Mouse (Mus musculus) A20 (cell line): ENCODE results near the gene Nvl.

Experiments
- DNase-seq: peaks from one replicate; pipeline ENCODE4 v3.0.0-alpha.2; 2011; ENCODE audit warnings: low read depth, low spot score

The Nvl gene

GRCm38 (mm10) chr1:181143950-181144836 is at the start of gene Nvl, which contains the start of gene Cnih4:
Gene Nvl, minus strand, starts transcription at chr1:181144204.
Gene Cnih4, plus strand, starts transcription at chr1:181144693.
- peak; percentile 96 for DNase-seq

DNA sequence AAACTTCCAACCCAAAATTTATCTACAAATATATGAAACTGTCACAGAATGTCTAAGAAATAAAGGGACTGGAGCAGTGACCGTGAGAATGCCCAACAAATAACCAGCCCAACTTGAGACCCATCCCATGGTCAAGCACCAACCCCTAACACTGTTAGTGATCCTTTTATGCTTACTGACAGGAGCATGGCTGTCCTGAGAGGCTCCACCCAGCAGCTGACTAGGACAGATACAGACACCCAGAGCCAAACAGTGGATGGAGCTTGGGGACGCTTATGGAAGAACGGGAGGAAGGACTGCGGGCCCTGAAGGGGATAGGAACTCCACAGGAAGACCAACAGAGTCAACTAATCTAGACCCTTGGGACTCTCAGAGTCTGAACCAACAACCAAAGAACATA is 44.9 kb upstream of the Nvl start:
- no peak for DNase-seq

GRCm38 (mm10) chr1:181170210-181170609 is 26.2 kb upstream of the Nvl start:
- DNase-seq: peak; percentile 84

DNA sequence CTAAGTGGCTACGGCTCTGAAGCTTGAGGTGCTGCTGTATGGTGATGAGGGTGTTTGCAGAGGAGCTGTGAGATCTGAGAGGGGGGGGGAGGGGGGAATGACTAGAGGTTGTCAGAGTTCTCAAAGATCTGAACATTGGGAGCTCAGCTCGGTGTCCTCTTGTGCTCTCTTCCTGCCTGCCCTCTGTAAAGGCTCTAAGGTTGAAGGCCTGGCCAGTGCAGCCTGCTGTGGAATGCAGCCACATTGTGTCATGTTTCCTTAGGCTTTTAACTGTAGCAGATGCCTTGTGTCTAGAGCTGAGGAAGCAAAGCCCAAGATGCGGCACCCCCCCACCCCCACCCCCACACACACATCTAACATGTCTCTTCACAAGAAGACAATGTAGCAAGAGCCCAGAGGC is 24.4 kb upstream of the Nvl start:
- DNase-seq: no peak

GRCm38 (mm10) chr1:181167816-181168215 is 23.8 kb upstream of the Nvl start:
- no peak for DNase-seq

- DNase-seq: no peak
Observed at GRCm38 (mm10) chr1:181151541-181151940, 7.5 kb upstream of the Nvl start.

- peak; percentile 92 for DNase-seq
Observed at GRCm38 (mm10) chr1:181150827-181151534, 7.0 kb upstream of the Nvl start.

DNA sequence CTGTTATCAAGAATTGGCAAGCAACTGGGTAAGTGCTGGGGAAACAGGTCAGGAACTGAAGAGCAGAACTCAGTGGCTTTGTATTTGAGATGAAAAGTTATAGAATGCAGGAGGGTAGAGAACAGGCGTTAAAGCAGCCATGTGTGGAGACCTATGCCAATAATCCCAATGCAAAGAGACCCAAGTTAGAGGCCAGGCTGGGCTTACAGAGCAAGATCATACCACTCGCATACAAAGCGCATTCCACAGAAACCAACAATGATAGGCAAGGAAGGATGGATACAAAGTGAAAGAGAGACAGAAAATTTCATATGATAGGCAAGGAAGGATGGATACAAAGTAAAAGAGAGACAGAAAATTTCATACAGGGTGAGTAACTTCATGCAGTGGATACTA is 6.4 kb upstream of the Nvl start:
- DNase-seq: no peak

- DNase-seq: no peak
Observed at GRCm38 (mm10) chr1:181149373-181150017, 5.5 kb upstream of the Nvl start.

DNA sequence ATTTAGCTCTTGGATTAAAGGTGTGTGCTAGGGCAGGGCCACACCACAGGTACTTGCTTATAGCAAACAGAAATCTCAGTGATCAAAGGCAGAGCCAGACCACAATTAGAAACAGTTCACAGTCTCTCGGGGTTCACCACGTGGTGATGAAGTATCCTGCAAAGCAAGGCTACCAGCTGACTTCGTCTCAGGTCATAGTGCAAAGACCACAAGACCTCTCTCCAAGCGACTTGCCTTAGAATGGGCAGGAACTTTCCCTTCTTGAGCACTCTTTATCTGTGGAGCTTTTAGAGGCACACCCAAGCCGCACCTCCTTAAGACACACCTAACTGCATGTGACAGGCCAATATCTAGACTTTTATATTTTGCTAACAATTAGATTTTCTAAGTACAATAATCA is 4.5 kb upstream of the Nvl start:
- DNase-seq: no peak

- DNase-seq: peak; percentile 41
Observed at GRCm38 (mm10) chr1:181146187-181146586, 2.2 kb upstream of the Nvl start.

GRCm38 (mm10) chr1:181144966-181145365 is 962 bp upstream of the Nvl start:
- peak; percentile 71 for DNase-seq

DNA sequence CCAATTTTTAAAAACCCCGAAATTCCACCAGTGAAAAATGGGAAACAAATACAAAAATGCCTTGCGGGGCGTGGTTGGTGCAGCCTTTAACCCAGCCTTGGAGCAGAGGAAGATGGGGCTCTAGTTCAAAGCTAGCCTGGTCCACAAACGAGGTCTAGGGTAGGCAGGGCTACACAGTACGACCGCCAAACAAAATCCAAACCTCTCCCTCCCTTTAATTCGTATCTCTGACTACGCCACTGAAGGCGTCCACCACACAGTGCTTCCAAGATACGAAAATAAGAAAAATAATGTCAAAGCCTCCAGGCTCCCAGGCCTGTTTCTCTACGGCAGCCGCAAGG is 425 bp downstream of the Nvl start:
- DNase-seq: no peak

DNA sequence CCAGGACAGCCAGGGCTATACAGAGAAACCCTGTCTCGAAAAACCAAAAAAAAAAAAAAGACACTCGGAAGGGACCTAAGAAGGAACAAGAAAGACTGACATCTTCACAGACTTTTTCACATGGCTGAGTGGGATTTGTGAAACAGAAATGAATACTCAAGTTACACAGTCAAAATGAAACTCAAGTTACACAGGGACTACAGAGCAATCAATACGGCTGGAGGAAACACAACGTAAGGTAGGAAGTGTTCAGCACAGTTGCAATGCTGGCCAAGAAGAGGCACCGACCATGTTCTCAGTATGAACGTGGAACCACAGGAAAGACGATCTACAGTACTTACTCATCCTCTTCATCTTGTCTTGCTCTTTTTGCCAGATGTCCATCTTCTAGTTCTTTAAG is 5.3 kb downstream of the Nvl start:
- DNase-seq: peak; percentile 80

GRCm38 (mm10) chr1:181131915-181132314 is 12.1 kb downstream of the Nvl start:
- DNase-seq: no peak

DNA sequence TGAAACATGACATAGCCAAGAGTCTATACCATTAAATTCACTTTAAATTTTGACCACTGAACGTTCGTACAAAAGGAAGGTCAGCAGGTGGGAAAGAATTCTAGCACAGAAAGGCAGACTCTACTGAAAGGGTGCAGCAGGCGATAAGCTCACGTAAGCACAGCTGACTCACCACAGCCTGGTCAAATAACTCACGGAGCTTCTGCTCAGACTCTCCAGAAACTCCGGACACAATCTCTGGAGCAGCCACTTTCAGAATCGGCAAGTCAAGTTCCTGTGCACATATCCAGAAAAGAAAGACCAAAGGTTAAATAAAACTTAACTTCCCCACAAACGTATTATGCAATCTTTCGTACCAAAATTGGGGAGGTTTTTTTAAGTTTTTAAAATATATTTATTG is 17.2 kb downstream of the Nvl start:
- no peak for DNase-seq

- no peak for DNase-seq
Observed at GRCm38 (mm10) chr1:181125916-181126315, 18.1 kb downstream of the Nvl start.

GRCm38 (mm10) chr1:181124145-181124544 is 19.9 kb downstream of the Nvl start:
- DNase-seq: no peak

- DNase-seq: no peak
Observed at GRCm38 (mm10) chr1:181117112-181117511, 26.9 kb downstream of the Nvl start.

DNA sequence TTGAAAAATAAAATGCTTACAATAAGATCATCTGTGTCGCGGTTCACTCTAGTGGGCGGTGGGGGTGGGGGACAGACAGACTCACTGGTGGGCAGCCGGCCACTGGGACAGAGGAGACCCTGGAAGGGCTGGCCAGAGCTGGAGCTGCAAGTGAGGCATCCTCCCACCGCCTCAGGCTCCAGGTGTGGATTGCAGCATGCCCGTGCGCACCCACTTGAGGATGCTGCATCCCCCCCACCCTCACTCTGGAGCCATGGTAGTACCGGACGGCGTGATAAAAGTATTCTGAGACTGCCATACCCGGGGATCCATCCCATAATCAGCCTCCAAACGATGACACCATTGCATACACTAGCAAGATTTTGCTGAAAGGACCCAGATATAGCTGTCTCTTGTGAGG is 54.0 kb downstream of the Nvl start:
- DNase-seq: no peak

DNA sequence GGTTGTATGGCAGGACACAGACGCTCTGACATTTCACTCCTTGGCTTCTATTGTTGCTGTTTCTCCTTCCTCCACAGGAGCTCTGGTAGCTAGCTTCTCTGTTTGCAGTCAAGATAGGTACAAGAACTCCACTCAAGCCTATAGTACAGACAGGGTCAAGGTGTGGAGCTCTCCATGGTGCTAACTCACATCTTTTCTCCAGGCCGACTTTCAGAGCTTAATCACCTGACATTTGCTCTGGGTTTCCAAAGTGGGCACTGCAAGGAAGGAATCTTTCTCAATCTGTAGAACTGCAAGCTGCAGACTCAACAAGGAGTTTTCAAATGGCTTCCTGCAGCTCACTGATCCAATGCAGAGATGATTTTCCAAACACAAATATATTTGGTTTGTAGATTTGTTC is 60.0 kb downstream of the Nvl start:
- DNase-seq: no peak

DNA sequence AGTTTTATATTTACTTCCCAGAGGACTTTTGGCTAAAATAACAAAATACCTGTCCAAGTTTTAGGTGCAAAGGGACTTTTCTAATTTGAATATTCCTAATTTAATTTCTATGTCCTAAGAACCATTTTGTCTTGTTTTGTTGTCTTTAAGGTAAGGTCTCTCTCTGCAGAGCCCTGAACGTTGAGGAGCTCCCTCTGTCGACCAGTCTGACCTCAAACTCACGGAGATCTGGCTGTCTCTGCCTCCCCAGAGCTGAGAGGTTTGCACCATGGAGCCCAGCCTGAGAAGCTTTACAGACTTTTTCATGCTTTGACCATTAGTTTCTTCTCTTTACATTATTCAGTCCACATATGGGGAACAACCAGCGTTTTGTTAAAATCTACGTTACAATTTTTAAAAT is 70.9 kb downstream of the Nvl start:
- DNase-seq: peak; percentile 40

DNA sequence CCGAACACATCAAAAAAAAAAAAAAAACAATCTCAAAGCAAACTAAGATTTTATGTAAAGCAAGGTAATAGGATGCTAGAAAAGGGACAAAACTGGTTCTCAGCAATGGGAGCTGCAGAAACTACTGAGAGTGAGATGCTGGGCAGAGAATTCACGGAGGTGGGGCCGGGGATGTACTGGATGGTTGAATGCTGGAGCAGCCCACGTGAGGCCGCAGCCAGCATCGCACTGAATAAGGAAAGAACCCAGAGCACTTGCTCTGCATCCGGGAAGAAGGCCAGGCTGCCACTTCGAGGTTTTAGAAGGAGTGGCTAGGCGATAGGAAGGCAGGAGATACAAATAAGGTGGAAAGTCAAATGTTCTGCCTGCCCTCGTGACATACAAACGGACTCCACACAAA is 74.3 kb downstream of the Nvl start:
- no peak for DNase-seq
